Mouse (Mus musculus): ENCODE results near the gene Eps8l2.

The Eps8l2 gene

GRCm38 (mm10) chr7:141338576-141339131 lies at the start of gene Eps8l2:
Gene Eps8l2, plus strand, starts transcription at chr7:141338880.
- peak in 1 of 2 experiments; percentile 20 for DNase-seq

- no peak for DNase-seq
Observed at GRCm38 (mm10) chr7:141291921-141292582, 46.6 kb upstream of the Eps8l2 start, which contains the start of gene Drd4. Gene Drd4, plus strand, starts transcription at chr7:141292006.

- no peak for DNase-seq
Observed at GRCm38 (mm10) chr7:141292583-141293388, 45.9 kb upstream of the Eps8l2 start.

GRCm38 (mm10) chr7:141293852-141294471 lies 44.7 kb upstream of the Eps8l2 start:
- peak; percentile 23 to 51 for DNase-seq

- no peak for DNase-seq
Observed at GRCm38 (mm10) chr7:141294479-141294878, 44.2 kb upstream of the Eps8l2 start.

- no peak for DNase-seq
Observed at GRCm38 (mm10) chr7:141297926-141298650, 40.6 kb upstream of the Eps8l2 start.

- DNase-seq, result peak; percentile 74 to 84
Observed at GRCm38 (mm10) chr7:141299175-141299574, 39.5 kb upstream of the Eps8l2 start.

GRCm38 (mm10) chr7:141301386-141301785 lies 37.3 kb upstream of the Eps8l2 start:
- DNase-seq, result peak; percentile 72 to 76

- no peak for DNase-seq
Observed at GRCm38 (mm10) chr7:141302702-141303268, 35.9 kb upstream of the Eps8l2 start.

- no peak for DNase-seq
Observed at GRCm38 (mm10) chr7:141304537-141304936, 34.1 kb upstream of the Eps8l2 start.

GRCm38 (mm10) chr7:141314416-141314815 lies 24.3 kb upstream of the Eps8l2 start:
- no peak for DNase-seq

- no peak for DNase-seq
Observed at GRCm38 (mm10) chr7:141315076-141315475, 23.6 kb upstream of the Eps8l2 start.

- peak; percentile 42 to 51 for DNase-seq
Observed at GRCm38 (mm10) chr7:141315974-141316373, 22.7 kb upstream of the Eps8l2 start.

GRCm38 (mm10) chr7:141317619-141318132 lies 21.0 kb upstream of the Eps8l2 start:
- DNase-seq, result no peak

- no peak for DNase-seq
Observed at GRCm38 (mm10) chr7:141319446-141319845, 19.2 kb upstream of the Eps8l2 start.

GRCm38 (mm10) chr7:141324686-141325085 lies 14.0 kb upstream of the Eps8l2 start:
- peak; percentile 34 to 47 for DNase-seq

- peak; percentile 41 to 49 for DNase-seq
Observed at GRCm38 (mm10) chr7:141326546-141327446, 11.9 kb upstream of the Eps8l2 start.

GRCm38 (mm10) chr7:141327469-141328372 lies 11.0 kb upstream of the Eps8l2 start, which contains the start of the genes Deaf1 and Tmem80:
Gene Deaf1, minus strand, starts transcription at chr7:141327690.
Gene Tmem80, plus strand, starts transcription at chr7:141327739.
- DNase-seq, result peak; percentile 99 to 100

GRCm38 (mm10) chr7:141328373-141328990 lies 10.2 kb upstream of the Eps8l2 start:
- no peak for DNase-seq

Data from cerebellum, adult 18-20 months (tissue).